Mouse (Mus musculus) bone marrow macrophage, adult 2 months (primary cell): ENCODE measurements around the gene Acss3.

Experiments
- CTCF ChIP-seq: IDR thresholded peaks from 2 replicates; pipeline ENCODE4 v1.5.1; 2012; ENCODE audit warnings: low read depth, mild to moderate bottlenecking, low read length, moderate library complexity
- POLR2A ChIP-seq: IDR thresholded peaks from 2 replicates; pipeline ENCODE4 v1.6.1; 2012; ENCODE audit warnings: mild to moderate bottlenecking, low read depth, low read length, borderline replicate concordance

- TF ChIP-seq CTCF (no peak), POLR2A (no peak)
Observed at GRCm38 (mm10) chr10:107042656-107043055, 80.8 kb downstream of the Acss3 start.
